Mouse (Mus musculus) thymus, postnatal 0 days (tissue): ENCODE data around the gene Cbll1. TPM values are rescaled to one million over a fixed set of nuclear protein-coding genes. Genes with fewer than 3 reads are reported as not detected.
A peak's percentile ranks its signal among the peaks of the same experiment; 100 is the strongest.

Source experiments
- DNase-seq: peaks from one replicate; pipeline ENCODE4 v3.0.0-alpha.2; 2015; ENCODE audit warnings: low spot score
- polyA plus RNA-seq: library from polyadenylated mRNA; unstranded; fragments of >200 nt; fragmentation: Nextera tagmentation; extraction: Ambion mirVana; gene quantifications from 2 replicates; pipeline ENCODE4 v1.2.1, GENCODE M21; 2015

The Cbll1 gene
- polyA plus RNA-seq: 10.9 and 13.2 TPM in 2 replicates

GRCm38 (mm10) chr12:31499314-31500131 lies at the start of gene Cbll1:
Gene Cbll1 (minus strand): TSS chr12:31499616.
- DNase-seq: peak; percentile 96

GRCm38 (mm10) chr12:31546061-31546460 lies 46.6 kb upstream of the Cbll1 start:
- no peak for DNase-seq

DNA sequence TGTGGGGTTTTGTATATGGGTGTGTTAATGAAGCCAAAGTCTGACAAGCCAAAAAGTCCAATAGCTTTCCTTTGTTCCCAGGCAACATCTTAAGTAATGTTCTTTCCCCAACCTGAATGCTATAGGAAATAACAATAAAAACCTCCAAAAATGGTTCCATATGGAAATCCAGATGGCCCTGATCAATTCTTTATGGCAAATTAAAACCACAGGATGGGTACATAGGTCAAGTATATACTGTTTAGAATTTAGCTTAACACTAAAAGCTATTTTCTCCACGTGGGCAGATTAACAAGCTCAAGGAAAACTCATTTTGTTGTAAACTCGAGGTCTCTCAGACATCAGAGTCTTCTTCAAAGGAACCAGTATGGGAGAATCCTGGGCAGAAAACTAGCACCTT lies 45.8 kb upstream of the Cbll1 start:
- no peak for DNase-seq

GRCm38 (mm10) chr12:31541541-31541940 lies 42.1 kb upstream of the Cbll1 start:
- DNase-seq: no peak

DNA sequence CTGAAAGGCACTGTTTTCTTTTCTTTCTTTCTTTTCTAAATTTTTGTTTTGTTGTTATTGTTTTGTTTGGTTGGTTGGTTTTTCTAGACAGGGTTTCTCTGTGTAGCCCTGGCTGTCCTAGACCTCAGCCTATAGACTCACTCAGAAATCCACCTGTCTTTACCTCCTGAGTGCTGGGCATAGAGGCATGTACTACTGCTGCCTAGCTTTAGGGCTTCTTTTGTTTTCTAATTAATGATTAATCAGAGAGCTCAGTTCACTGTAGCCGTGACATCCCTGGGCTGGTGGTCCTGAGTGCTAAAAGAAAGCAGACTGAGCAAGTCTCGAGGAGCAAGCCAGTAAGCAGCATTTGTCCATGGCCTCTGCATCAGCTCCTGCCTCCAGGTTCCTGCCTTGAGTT lies 40.4 kb upstream of the Cbll1 start:
- DNase-seq: no peak

GRCm38 (mm10) chr12:31537515-31538230 lies 38.3 kb upstream of the Cbll1 start:
- no peak for DNase-seq

DNA sequence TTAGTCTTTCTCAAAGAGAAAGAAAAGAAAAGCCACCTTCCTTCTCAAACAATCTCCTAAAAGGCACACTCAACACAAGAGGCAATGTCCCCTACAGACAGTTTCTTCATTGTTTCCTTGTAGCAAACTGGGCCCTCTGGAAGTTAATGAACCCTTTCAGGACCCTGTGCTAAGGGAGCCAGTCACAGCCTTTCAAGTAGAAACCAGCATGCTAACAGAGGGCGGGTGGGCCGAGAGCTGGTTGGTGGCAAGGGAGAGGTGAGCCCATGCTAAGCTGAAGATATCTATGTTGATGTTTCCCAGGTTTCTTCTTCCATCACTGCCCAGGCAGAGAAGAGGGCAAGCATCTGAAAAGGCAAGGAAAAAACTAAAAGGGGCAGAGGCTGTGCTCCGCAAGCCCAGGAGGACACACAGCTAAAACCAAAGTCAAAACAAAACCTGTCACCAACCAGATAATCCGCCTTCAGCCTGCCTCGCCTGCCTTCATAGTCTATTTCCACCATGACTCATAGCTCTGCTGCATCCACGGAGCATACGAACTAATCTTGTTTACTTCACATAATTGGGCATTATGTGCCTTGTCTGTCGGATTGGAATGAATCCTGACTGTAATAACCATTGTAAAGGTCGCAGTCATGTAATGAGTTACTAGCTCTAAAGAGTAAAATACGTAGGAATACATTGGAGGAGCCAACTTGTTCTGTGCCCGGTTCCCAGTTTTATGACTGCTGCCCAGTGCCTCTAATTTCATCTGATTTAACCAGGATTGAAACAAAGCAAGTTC lies 34.8 kb upstream of the Cbll1 start:
- DNase-seq: no peak

DNA sequence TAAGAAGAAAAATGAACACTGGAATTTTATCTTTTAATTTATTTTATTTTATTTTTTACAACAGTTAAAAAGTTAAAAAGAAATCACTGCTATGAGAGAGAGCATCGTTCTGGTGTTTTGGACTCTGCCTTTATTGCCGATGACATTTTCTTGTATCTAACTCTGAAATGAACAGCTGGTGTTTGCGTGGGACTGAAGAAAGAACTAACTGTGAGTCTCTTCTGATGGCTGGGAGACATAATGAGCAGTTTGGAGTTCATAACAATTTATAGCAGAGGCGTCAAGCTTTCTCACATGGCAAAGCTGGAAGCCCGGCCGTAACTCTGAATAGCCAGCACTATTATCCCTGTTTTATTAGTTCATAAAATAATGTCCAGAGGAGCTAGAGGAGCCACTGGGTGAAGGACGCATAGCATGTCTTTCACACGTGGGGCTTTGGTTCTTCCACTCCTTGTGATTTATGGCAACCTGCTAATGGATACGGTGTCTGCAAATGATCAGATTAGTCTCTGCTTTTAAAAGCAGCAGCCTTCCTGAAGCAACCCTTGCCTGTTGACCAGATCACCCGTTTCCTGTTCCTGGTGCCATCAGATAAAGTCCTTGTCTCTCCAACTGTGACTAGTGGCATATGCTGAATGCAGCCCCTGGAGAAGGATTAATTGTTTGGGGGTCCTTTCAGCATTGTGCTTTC lies 33.9 kb upstream of the Cbll1 start:
- no peak for DNase-seq

DNA sequence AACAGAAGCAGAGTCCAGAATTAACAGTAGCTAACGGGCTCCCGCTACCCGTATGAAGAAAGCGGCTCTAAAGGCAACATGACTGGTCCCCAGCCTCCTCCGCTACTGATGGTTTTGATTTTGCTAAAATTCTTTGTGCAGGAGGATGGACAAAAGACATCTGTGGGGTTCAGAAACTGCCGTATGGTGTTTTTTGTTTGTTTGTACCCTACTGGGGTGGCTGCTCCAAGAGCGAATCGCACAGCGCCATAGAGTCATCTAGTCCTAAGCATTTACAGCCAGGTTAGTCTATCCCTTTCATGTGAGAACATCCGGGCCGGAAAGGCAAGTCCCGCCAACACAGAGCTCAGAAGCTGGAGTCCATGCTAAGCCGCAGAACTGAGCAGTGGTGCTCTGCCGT lies 32.6 kb upstream of the Cbll1 start:
- DNase-seq: peak; percentile 3

DNA sequence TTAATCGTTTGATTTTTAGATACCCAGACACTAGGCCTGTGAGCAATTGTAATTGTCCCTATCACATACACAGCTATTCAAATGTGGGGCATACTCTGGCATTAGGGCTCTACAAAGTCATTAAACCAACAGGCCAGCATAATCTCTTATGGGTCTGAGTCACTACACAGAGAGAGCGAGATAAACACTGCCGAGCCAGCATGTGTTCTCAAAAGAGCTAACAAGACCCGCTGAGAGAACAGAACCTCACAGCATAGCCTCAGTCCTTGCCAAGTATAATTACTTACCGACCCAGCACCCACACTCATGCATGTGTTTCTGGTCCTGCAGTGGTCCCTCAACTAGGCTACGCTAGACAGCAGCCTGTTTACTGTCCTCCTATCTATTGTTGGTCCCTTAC lies 28.0 kb upstream of the Cbll1 start:
- DNase-seq: no peak

GRCm38 (mm10) chr12:31521371-31521770 lies 22.0 kb upstream of the Cbll1 start:
- DNase-seq: no peak

- no peak for DNase-seq
Observed at GRCm38 (mm10) chr12:31520119-31520518, 20.7 kb upstream of the Cbll1 start.

DNA sequence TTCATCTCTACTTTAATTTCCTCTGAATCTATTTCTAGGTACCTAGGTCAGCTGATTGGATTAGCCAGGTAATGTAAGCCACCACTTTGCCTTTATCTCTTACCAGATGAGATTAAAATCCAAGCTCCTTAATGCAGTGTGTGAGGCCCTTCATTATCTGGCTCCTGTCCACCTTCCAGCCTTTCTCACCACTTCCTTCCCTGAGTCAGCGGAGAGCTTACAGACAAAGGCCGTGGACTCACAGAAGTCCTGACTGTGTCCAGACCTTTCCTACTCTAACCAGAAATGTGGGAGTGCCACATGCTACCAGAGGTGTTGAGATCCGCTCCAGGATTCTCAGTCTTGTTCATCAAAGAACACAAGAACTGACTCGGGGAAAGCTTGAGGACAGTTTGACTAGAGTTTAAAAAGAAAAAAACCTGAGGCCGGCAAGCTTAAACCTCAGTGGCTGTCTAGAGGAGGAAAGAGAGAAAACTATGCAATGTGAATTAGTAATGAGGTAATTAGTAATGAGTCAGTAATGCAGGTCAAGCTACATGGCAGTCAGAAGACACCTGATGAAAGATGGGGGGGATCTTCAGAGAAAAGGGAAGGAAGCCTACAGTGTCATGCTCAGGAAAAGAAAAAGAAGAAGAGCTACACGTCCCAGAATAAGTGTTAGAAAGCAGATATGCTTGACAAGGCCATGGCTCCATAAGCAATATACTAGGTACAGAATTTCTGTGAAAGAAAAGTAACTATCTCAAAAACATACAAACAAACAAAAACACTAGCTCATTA lies 14.5 kb upstream of the Cbll1 start:
- DNase-seq: no peak

- DNase-seq: no peak
Observed at GRCm38 (mm10) chr12:31512634-31513411, 13.4 kb upstream of the Cbll1 start.

- DNase-seq: no peak
Observed at GRCm38 (mm10) chr12:31511218-31511617, 11.8 kb upstream of the Cbll1 start.

DNA sequence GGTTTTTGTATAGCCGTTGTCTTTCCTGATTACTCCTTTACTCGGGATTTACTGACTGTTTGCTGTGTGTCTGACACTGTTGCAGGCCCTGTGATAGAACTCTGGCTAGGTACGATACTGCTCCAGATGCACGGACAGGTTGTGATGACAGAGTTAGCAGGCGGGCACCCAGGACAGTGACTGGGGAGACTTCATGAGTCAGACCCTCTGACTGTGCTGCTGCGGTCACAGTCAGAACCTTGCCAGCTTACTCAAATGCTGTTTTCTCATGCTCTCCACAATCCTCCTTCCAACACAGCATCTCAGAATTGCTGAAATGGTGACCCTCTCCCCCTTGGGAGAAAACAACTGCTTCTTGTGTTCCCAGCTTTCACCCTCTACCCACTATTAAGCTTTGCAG lies 9.1 kb upstream of the Cbll1 start:
- DNase-seq: no peak

DNA sequence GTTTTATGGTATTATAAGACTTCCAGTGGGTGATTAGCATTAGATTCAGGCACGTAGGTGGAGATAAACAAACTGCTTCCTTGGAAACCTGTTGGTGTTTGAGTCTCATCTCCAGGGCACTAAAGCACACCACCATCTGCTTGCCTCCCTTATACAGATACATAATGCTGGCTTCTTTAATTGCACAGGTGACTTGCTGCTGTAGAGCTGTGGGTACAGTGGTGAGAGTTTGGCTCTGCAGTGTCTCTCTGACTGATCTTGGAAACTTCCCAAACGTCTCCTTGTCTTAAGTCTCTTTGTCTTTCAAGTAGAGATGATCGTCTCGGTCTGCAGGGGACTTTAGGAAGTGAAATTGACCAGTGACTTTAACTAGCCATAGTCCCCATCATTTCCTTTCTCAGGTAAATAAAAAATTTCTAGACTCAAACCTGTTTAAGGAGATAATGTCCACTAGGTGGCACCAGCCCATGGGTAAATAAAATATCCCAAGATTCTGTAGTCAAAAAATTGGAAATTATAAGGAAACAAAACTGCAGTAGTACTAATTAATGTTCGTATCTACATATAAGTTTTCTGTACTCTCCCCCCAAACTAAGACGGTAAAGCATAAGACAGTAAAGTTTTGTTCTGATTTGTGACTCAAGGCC lies 8.4 kb upstream of the Cbll1 start:
- DNase-seq: peak; percentile 36

GRCm38 (mm10) chr12:31503211-31503610 lies 3.8 kb upstream of the Cbll1 start:
- DNase-seq: no peak

DNA sequence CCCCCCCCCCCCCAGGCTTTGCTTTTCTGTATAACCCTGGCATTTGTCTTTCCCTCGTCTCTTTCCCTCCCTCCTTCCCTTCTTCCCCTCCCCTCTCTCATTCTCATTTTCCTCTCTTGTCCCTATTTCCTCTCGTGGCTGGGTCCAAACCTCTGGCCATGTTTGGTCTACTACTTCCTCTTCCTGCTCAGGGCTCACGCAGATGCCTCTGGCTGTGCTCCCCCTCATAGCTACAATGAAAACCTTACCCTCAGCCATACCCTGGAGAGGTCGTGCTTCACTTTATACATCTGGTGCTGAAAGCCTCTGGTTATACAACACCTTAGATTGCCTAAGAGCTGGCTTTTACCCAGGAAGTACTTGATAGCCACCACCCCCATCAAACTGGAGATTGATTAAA lies 1.9 kb upstream of the Cbll1 start:
- DNase-seq: no peak
